Mouse (Mus musculus) lung, embryonic 16.5 days (tissue): ENCODE results near the gene Adat3. TPM values are rescaled to one million over a fixed set of nuclear protein-coding genes. Genes with fewer than 3 reads are reported as not detected.
A peak's percentile ranks its signal among the peaks of the same experiment; 100 is the strongest.
"Not testable (repeated sequence)": the region's sequence is repeated elsewhere in the genome, so short reads cannot be mapped to it uniquely, and the experiment has no call there.

Experiments used
- ATAC-seq: fragments of 200-750 bp; cut with Nextera tagmentation; 2 replicates; pipeline ENCODE4 v1.8.0; 2017; ENCODE audit warnings: low read depth, mild to moderate bottlenecking, moderate library complexity
- H3K27ac ChIP-seq: fragments of 300-500 bp; sonication (generic); 2 replicates; pipeline ENCODE4 v1.5.1; 2014; ENCODE audit warnings: mild to moderate bottlenecking, control low read depth, low read length
- H3K27me3 ChIP-seq: fragments of 300-500 bp; sonication (generic); 2 replicates; pipeline ENCODE4 v1.6.1; 2014; ENCODE audit warnings: low read depth, low read length, mixed read lengths; ENCODE audit not compliant: control insufficient read depth, insufficient read depth
- H3K36me3 ChIP-seq: fragments of 300-500 bp; sonication (generic); 2 replicates; pipeline ENCODE4 v1.6.1; 2014; ENCODE audit warnings: low read length; ENCODE audit not compliant: control insufficient read depth, insufficient read depth
- H3K4me1 ChIP-seq: fragments of 300-500 bp; sonication (generic); replicated peaks from 2 replicates; pipeline ENCODE4 v1.6.1; 2014; ENCODE audit warnings: low read length, mixed read lengths; ENCODE audit not compliant: control insufficient read depth, insufficient read depth
- H3K4me2 ChIP-seq: fragments of 300-500 bp; sonication (generic); 2 replicates; pipeline ENCODE4 v1.6.1; 2014; ENCODE audit warnings: low read depth, low read length, control low read depth
- H3K4me3 ChIP-seq: fragments of 300-500 bp; sonication (generic); 2 replicates; pipeline ENCODE4 v1.5.1; 2014; ENCODE audit warnings: mild to moderate bottlenecking, low read length, control low read depth
- H3K9ac ChIP-seq: fragments of 300-500 bp; sonication (generic); 2 replicates; pipeline ENCODE4 v1.6.1; 2014; ENCODE audit warnings: low read length, control low read depth
- H3K9me3 ChIP-seq: fragments of 300-500 bp; sonication (generic); 2 replicates; pipeline ENCODE4 v1.6.1; 2016; ENCODE audit warnings: low read length; ENCODE audit not compliant: control insufficient read depth
- WGBS: fragments of 180-500 bp; shearing (Covaris S2); extraction: QIAGEN DNeasy Blood & Tissue Kit; methylation state at CpG from one replicate; pipeline ENCODE4 v1.1.7; 2014; 5-methylcytosine and 5-hydroxymethylcytosine counted together
- polyA plus RNA-seq: library from polyadenylated mRNA; unstranded; fragments of >200 nt; fragmentation: Nextera tagmentation; extraction: Ambion mirVana; gene quantifications from 2 replicates; pipeline ENCODE4 v1.2.1, GENCODE M21; 2015

Adat3 gene
- polyA plus RNA-seq, 1 experiment from 2014 or later = 7.1 TPM

DNA sequence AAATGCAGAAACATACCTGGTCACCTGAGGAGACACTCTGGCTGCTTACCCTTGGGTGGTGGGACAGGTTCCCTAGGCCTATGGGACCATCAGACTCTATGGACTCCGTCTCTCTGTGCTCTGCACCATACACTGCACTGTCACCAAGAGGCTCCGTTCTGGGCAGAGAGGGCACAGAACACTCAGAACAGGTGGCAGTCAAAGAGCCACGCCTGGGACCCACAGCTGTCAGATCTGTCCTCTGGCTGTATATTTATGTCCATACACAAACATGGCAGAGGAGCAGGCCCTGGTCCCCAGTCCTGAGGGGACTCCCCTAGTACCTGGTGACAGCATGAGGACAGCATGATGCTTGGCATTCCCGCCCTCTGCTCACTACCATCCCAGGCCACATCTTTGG is 23.1 kb downstream of the Adat3 start:
- H3K4me3 ChIP-seq = no peak overlapping the region
- WGBS = 89% methylated on average over 4 of the region's 4 CpGs
- no peak overlapping the region for H3K4me2 ChIP-seq
- H3K36me3 ChIP-seq = no peaks in the 10 kb centered on the region; the same call in 1 of the 2 replicates
- no peak overlapping the region for H3K9ac ChIP-seq
- H3K4me1 ChIP-seq = peaks cover 30% of the 10 kb centered on the region
- no peak for ATAC-seq
- no peak overlapping the region for H3K27ac ChIP-seq
- H3K27me3 ChIP-seq = no peaks in the 10 kb centered on the region
- no peaks in the 10 kb centered on the region for H3K9me3 ChIP-seq

DNA sequence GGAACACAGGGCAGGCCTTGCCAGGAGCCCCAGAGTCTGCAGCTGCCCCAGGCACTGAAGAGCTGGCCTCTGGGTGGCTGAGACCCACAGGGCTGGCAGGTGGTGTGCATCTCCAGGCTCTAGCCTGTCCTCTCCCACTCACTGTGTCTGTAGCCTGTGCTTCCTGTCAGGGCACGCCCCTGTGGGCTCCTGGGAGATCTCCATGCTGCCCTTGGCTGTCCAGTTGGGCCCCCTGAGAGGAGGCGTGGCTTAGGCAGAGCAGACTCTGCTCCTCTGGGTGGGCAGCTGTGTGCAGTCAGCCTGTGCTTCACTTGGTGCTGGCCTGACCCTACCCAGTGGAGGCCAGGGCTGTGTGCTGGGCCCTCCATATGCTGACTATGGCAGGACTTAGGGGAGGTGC is 25.0 kb downstream of the Adat3 start:
- no peak overlapping the region for H3K4me2 ChIP-seq
- H3K4me3 ChIP-seq = no peak overlapping the region
- ATAC-seq = no peak
- H3K9me3 ChIP-seq = no peaks in the 10 kb centered on the region
- 57% methylated on average over 1 of the region's 2 CpGs for WGBS
- peaks cover 25% of the 10 kb centered on the region for H3K4me1 ChIP-seq
- peak overlapping the region; percentile 32; the same call in 1 of the 2 replicates for H3K9ac ChIP-seq
- H3K27ac ChIP-seq = no peak overlapping the region
- no peaks in the 10 kb centered on the region; the same call in 1 of the 2 replicates for H3K36me3 ChIP-seq
- H3K27me3 ChIP-seq = no peaks in the 10 kb centered on the region

DNA sequence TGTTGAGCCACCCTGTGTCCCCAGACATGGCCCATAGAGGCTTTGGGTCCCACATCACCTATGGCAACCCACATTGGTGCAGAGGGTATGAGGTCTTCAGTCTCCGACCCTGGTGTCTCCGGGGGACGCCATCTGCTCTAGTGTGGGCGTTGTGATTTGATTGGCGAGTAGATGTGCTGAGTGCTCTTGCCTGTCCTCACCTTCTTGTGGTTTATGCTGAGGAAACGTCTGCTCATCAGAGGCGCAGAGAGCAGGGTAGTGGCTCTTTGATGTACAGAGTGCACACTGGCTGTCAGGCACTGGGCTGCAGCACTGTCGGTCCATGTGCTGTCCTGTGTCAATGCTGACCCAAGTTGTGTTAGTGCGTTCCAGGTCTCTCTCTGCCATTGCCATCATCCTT is 26.2 kb downstream of the Adat3 start:
- no peak overlapping the region for H3K9ac ChIP-seq
- no peak overlapping the region for H3K4me3 ChIP-seq
- H3K9me3 ChIP-seq = no peaks in the 10 kb centered on the region
- H3K4me1 ChIP-seq = peaks cover 17% of the 10 kb centered on the region
- H3K27ac ChIP-seq = no peak overlapping the region
- H3K36me3 ChIP-seq = no peaks in the 10 kb centered on the region; the same call in 1 of the 2 replicates
- no peak for ATAC-seq
- H3K4me2 ChIP-seq = no peak overlapping the region
- H3K27me3 ChIP-seq = no peaks in the 10 kb centered on the region
- WGBS = 75% methylated on average over 9 of the region's 9 CpGs

DNA sequence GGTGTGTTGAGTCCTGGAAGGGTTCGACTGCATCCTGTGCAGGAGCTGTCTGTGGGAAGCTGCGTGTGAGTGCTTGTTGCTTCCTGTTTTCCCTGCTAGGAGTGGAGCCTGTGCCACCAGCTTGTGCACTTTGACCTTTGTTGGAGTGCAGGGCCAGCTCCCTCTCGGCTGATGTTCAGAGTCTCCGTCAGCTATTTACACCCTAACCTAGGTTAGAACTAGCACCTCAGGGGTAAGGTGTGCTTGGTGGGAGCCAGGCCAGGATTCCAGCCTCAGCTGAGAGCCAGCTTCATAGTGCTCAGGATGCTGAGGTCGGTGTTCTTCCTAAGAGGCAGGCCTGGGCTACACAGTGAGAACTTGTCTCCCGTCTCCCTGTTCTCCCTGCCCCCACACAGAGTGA is 32.7 kb downstream of the Adat3 start:
- H3K4me3 ChIP-seq = no peak overlapping the region
- ATAC-seq = no peak
- H3K27ac ChIP-seq = no peak overlapping the region
- H3K4me2 ChIP-seq = no peak overlapping the region
- no peak overlapping the region for H3K9ac ChIP-seq
- H3K36me3 ChIP-seq = peaks cover 47% of the 10 kb centered on the region
- WGBS = 79% methylated on average over 6 of the region's 6 CpGs
- H3K9me3 ChIP-seq = no peaks in the 10 kb centered on the region
- no peaks in the 10 kb centered on the region for H3K27me3 ChIP-seq
- H3K4me1 ChIP-seq = no peaks in the 10 kb centered on the region

DNA sequence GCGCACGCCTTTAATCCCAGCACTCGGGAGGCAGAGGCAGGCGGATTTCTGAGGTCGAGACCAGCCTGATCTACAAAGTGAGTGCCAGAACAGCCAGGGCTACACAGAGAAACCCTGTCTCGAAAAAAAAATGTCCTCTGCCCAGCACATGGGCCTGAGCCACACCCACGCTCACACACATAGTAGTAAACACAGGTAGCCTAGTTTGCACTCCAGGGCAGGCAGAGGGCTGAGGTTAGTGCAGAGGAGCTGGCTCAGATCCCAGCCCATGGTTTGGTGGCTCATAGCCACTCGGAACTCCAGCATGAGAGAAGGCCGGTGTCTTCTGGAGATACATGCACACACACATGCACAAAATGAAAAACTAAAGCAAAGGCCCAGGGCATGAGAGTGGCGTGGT is 44.3 kb downstream of the Adat3 start:
- Histone ChIP-seq H3K4me3 (no peak overlapping the region), H3K4me1 (no peaks in the 10 kb centered on the region), H3K36me3 (peaks cover 45% of the 10 kb centered on the region), H3K9ac (no peak overlapping the region), H3K27ac (no peak overlapping the region), H3K4me2 (no peak overlapping the region), H3K9me3 (no peaks in the 10 kb centered on the region), H3K27me3 (no peaks in the 10 kb centered on the region)
- 89% methylated on average over 10 of the region's 10 CpGs for WGBS
- ATAC-seq = no peak

DNA sequence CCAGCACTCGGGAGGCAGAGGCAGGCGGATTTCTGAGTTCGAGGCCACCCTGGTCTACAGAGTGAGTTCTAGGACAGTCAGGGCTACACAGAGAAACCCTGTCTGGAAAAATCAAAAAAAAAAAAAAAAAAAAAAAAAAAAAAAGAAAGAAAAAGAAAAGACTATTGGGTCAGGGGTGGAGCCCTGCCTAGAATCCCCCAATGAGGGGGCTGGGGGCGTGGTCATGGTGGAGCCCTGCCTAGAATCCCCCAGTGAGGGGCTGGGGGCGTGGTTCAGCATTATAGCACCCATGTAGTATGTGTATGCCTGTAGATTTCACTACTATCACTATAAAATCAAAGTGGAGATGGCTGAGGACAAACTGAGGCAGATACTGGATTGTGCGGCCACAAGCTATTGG is 47.2 kb downstream of the Adat3 start:
- 83% methylated on average over 6 of the region's 6 CpGs for WGBS
- not testable (repeated sequence) for H3K4me2 ChIP-seq, H3K4me1 ChIP-seq, H3K4me3 ChIP-seq, H3K27me3 ChIP-seq, H3K27ac ChIP-seq, H3K9ac ChIP-seq, ATAC-seq, H3K9me3 ChIP-seq
- H3K36me3 ChIP-seq = peaks cover 23% of the 10 kb centered on the region

DNA sequence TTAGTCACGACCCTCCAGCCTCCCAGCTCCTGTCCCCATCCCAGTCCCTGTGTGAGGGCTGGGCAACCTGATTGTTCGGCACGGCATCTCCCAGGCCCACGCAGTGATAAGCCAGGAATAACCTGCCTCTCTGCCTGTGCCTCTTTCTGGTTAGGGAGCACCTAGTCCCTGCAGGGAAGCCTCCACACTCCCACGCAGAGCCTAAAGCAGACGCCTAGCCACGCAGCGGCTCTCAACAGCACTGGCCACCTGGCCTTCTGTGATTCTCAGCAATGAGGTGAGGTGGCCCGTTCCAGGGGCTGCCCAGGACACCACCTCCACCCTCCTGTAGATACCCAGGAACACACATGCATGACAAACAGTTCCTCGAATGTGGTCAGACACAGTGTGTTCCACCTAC is 47.7 kb downstream of the Adat3 start:
- Histone ChIP-seq H3K9ac (no peak overlapping the region), H3K4me2 (no peak overlapping the region), H3K36me3 (peaks cover 18% of the 10 kb centered on the region), H3K27me3 (no peaks in the 10 kb centered on the region), H3K4me1 (peaks cover 13% of the 10 kb centered on the region), H3K9me3 (no peaks in the 10 kb centered on the region), H3K27ac (no peak overlapping the region), H3K4me3 (no peak overlapping the region)
- ATAC-seq = no peak
- 97% methylated on average over 10 of the region's 10 CpGs for WGBS

DNA sequence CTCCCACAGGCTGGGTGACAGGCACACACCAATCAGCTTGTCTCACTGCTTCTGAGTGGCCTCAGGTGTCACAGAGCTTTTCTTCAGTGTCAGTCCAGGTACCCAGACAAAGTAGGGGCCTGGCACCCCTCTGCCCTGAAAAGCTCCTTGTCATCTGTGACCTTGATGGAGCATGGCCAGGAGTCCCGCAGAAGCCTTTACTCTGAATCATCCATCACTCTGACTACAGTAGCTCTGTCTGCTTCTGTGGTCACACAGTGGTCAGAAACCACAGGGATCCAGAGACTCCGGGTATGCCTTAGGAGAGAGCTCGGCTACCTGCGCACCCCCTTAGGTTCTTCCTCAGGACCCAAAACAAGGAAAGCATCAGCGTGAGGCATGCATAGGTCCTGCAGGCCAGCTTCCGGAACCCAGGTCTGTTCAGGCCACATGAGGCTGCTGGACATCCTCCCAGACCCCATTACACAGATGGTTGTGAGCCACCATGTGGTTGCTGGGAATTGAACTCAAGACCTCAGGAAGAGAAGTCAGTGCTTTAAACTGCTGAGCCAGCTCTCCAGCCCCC is 50.6 kb downstream of the Adat3 start:
- WGBS = 82% methylated on average over 6 of the region's 6 CpGs
- Histone ChIP-seq H3K4me2 (no peak overlapping the region), H3K27me3 (no peaks in the 10 kb centered on the region), H3K9me3 (no peaks in the 10 kb centered on the region), H3K9ac (no peak overlapping the region), H3K4me3 (no peak overlapping the region), H3K36me3 (0 out of 2 replicates have a peak, but pooled peaks cover under 1% of the 10 kb centered on the region), H3K4me1 (peaks cover 20% of the 10 kb centered on the region), H3K27ac (no peak overlapping the region)
- ATAC-seq = no peak

DNA sequence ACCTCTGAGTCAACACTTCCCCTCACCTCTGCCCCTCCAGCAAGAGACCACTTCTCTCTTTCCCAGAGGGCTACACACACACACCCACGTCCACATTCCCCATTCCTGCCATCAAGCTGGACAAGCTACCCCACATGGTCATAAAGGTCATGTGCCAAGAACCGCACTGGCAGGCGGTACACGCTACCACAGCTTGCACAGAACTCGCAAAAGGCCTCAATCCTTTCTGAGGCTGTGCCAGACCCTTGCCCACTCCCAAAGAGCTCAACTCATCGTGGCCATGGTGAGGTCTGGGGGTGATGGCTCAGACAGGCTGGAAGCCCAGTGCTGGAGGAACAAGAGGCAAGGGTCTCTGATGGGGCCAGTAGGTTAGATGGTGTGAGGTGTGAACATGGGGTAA is 52.2 kb downstream of the Adat3 start:
- Histone ChIP-seq H3K36me3 (no peaks in the 10 kb centered on the region), H3K4me3 (no peak overlapping the region), H3K27ac (no peak overlapping the region), H3K27me3 (no peaks in the 10 kb centered on the region), H3K4me2 (peak overlapping the region; percentile 93), H3K9ac (peak overlapping the region; percentile 97), H3K9me3 (no peaks in the 10 kb centered on the region), H3K4me1 (peaks cover 23% of the 10 kb centered on the region)
- ATAC-seq = no peak
- 81% methylated on average over 6 of the region's 6 CpGs for WGBS
